Mouse (Mus musculus) hindbrain, embryonic 12.5 days (tissue): Measurements from ENCODE around the gene Cdk2ap2. TPM values are rescaled to one million over a fixed set of nuclear protein-coding genes. Genes with fewer than 3 reads are reported as not detected.

Experiments used
- ATAC-seq: fragments of 200-750 bp; cut with Nextera tagmentation; 2 replicates; pipeline ENCODE4 v1.8.0; 2017; ENCODE audit warnings: moderate TSS enrichment; ENCODE audit not compliant: low FRiP score
- H3K27ac ChIP-seq: fragments of 300-500 bp; sonication (generic); 2 replicates; pipeline ENCODE4 v1.5.1; 2016; ENCODE audit warnings: mild to moderate bottlenecking
- H3K27me3 ChIP-seq: fragments of 300-500 bp; sonication (generic); 2 replicates; pipeline ENCODE4 v1.6.1; 2016; ENCODE audit warnings: mild to moderate bottlenecking
- H3K36me3 ChIP-seq: fragments of 300-500 bp; sonication (generic); 2 replicates; pipeline ENCODE4 v1.6.1; 2016; ENCODE audit warnings: mild to moderate bottlenecking
- H3K4me1 ChIP-seq: fragments of 300-500 bp; sonication (generic); 2 replicates; pipeline ENCODE4 v1.6.1; 2016
- H3K4me2 ChIP-seq: fragments of 300-500 bp; sonication (generic); replicated peaks from 2 replicates; pipeline ENCODE4 v1.6.1; 2016; ENCODE audit warnings: mild to moderate bottlenecking
- H3K4me3 ChIP-seq: fragments of 300-500 bp; sonication (generic); 2 replicates; pipeline ENCODE4 v1.5.1; 2016; ENCODE audit warnings: mild to moderate bottlenecking
- H3K9ac ChIP-seq: fragments of 300-500 bp; sonication (generic); 2 replicates; pipeline ENCODE4 v1.6.1; 2016; ENCODE audit warnings: mild to moderate bottlenecking, moderate library complexity
- H3K9me3 ChIP-seq: fragments of 300-500 bp; sonication (generic); replicated peaks from 2 replicates; pipeline ENCODE4 v1.6.1; 2016; ENCODE audit warnings: mild to moderate bottlenecking
- WGBS: fragments of 180-500 bp; shearing (Covaris S2); methylation state at CpG from one replicate; pipeline ENCODE4 v1.1.7; 2016; 5-methylcytosine and 5-hydroxymethylcytosine counted together
- polyA plus RNA-seq: library from polyadenylated mRNA; unstranded; fragments of >200 nt; fragmentation: Nextera tagmentation; extraction: Ambion mirVana; gene quantifications from 2 replicates; pipeline ENCODE4 v1.2.1, GENCODE M21; 2016

Gene Cdk2ap2
- polyA plus RNA-seq, 1 experiment from 2014 or later = 76.9 TPM

- Histone ChIP-seq H3K4me1 (peaks cover 26% of the 10 kb centered on the region), H3K4me3 (peak overlapping the region; percentile 87), H3K9me3 (no peaks in the 10 kb centered on the region), H3K4me2 (peak overlapping the region; percentile 89), H3K27me3 (no peaks in the 10 kb centered on the region), H3K27ac (peak overlapping the region; percentile 67; the same call in 1 of the 2 replicates), H3K9ac (peak overlapping the region; percentile 92), H3K36me3 (peaks cover 29% of the 10 kb centered on the region)
- ATAC-seq = peak; percentile 33
- WGBS = 37% methylated on average over 9 of the region's 9 CpGs
Measured at GRCm38 (mm10) chr19:4147782-4148490, 51.0 kb downstream of the Cdk2ap2 start.

GRCm38 (mm10) chr19:4148491-4148806 is 51.5 kb downstream of the Cdk2ap2 start, which contains the start of gene Coro1b:
Coro1b (plus strand) TSS chr19:4148619.
- ATAC-seq = peak; percentile 93
- no peaks in the 10 kb centered on the region for H3K27me3 ChIP-seq
- peaks cover 29% of the 10 kb centered on the region for H3K36me3 ChIP-seq
- peak within 1 kb of the TSS; percentile 89 for H3K4me2 ChIP-seq
- H3K9me3 ChIP-seq = no peaks in the 10 kb centered on the region
- peak within 1 kb of the TSS; percentile 67; the same call in 1 of the 2 replicates for H3K27ac ChIP-seq
- peak within 1 kb of the TSS; percentile 87 for H3K4me3 ChIP-seq
- WGBS = 0% methylated on average over 33 of the region's 33 CpGs
- H3K4me1 ChIP-seq = peaks cover 26% of the 10 kb centered on the region
- peak within 1 kb of the TSS; percentile 92 for H3K9ac ChIP-seq

Other genes starting within 250 kb of the Cdk2ap2 start
- 63.2 and 66.8 TPM in 2 replicates for gene Chka, start 245.4 kb upstream of the Cdk2ap2 start, polyA plus RNA-seq
- gene Tcirg1, start 190.0 kb upstream of the Cdk2ap2 start, polyA plus RNA-seq = 24.9 and 29.9 TPM in 2 replicates
- gene Ndufs8, start 184.4 kb upstream of the Cdk2ap2 start, polyA plus RNA-seq = 180 and 207 TPM in 2 replicates
- gene Aldh3b1, start 167.4 kb upstream of the Cdk2ap2 start, polyA plus RNA-seq = 1.0 and 1.2 TPM in 2 replicates
- gene Unc93b1, start 162.0 kb upstream of the Cdk2ap2 start, polyA plus RNA-seq = 8.1 and 8.5 TPM in 2 replicates
- gene Aldh3b3, start 138.5 kb upstream of the Cdk2ap2 start, polyA plus RNA-seq = not detected in 2 replicates
- gene Aldh3b2, start 124.9 kb upstream of the Cdk2ap2 start, polyA plus RNA-seq = 0.96 and 1.2 TPM in 2 replicates
- gene Acy3, start 110.6 kb upstream of the Cdk2ap2 start, polyA plus RNA-seq = 2.4 and 2.6 TPM in 2 replicates
- gene Tbx10, start 104.4 kb upstream of the Cdk2ap2 start, polyA plus RNA-seq = 0.35 and 0.47 TPM in 2 replicates
- 18.7 and 18.9 TPM in 2 replicates for gene Nudt8, start 96.6 kb upstream of the Cdk2ap2 start, polyA plus RNA-seq
- 3.2 and 4.2 TPM in 2 replicates for gene Gm49405, start 96.6 kb upstream of the Cdk2ap2 start, polyA plus RNA-seq
- gene Doc2g, start 93.9 kb upstream of the Cdk2ap2 start, polyA plus RNA-seq = 4.4 and 5.8 TPM in 2 replicates
- gene Ndufv1, start 84.4 kb upstream of the Cdk2ap2 start, polyA plus RNA-seq = 187 and 188 TPM in 2 replicates
- gene Gstp1, start 59.2 kb upstream of the Cdk2ap2 start, polyA plus RNA-seq = 357 and 360 TPM in 2 replicates
- 1.5 and 8.3 TPM in 2 replicates for gene Gstp2, start 51.2 kb upstream of the Cdk2ap2 start, polyA plus RNA-seq
- not detected in 2 replicates for gene Gstp3, start 37.6 kb upstream of the Cdk2ap2 start, polyA plus RNA-seq
- not detected in 2 replicates for gene Cabp2, start 15.6 kb upstream of the Cdk2ap2 start, polyA plus RNA-seq
- 19.6 and 24.4 TPM in 2 replicates for gene Pitpnm1, start 2.8 kb downstream of the Cdk2ap2 start, polyA plus RNA-seq
- gene Aip, start 28.7 kb downstream of the Cdk2ap2 start, polyA plus RNA-seq = 68.8 and 71.3 TPM in 2 replicates
- gene Gpr152, start 42.6 kb downstream of the Cdk2ap2 start, polyA plus RNA-seq = 0.05 TPM in 1 of 2 replicates, not detected in the other
- gene Cabp4, start 46.9 kb downstream of the Cdk2ap2 start, polyA plus RNA-seq = 0.16 and 0.39 TPM in 2 replicates
- gene Coro1b, start 51.4 kb downstream of the Cdk2ap2 start, polyA plus RNA-seq = 128 and 131 TPM in 2 replicates
- gene Ptprcap, start 56.4 kb downstream of the Cdk2ap2 start, polyA plus RNA-seq = 1.0 and 1.2 TPM in 2 replicates
- 64.8 and 68.2 TPM in 2 replicates for gene Rps6kb2, start 66.2 kb downstream of the Cdk2ap2 start, polyA plus RNA-seq
- 4.7 and 5.0 TPM in 2 replicates for gene Carns1, start 78.3 kb downstream of the Cdk2ap2 start, polyA plus RNA-seq
- 0.58 and 1.0 TPM in 2 replicates for gene Tbc1d10c, start 94.1 kb downstream of the Cdk2ap2 start, polyA plus RNA-seq
- gene Ppp1ca, start 94.9 kb downstream of the Cdk2ap2 start, polyA plus RNA-seq = 662 and 684 TPM in 2 replicates
- gene Rad9a, start 104.5 kb downstream of the Cdk2ap2 start, polyA plus RNA-seq = 30.5 and 31.2 TPM in 2 replicates
- 2.1 and 2.8 TPM in 2 replicates for gene Clcf1, start 117.1 kb downstream of the Cdk2ap2 start, polyA plus RNA-seq
- not detected in 2 replicates for gene AC109138.7, start 117.2 kb downstream of the Cdk2ap2 start, polyA plus RNA-seq
- 16.2 and 17.2 TPM in 2 replicates for gene Pold4, start 134.7 kb downstream of the Cdk2ap2 start, polyA plus RNA-seq
- gene Ssh3, start 172.0 kb downstream of the Cdk2ap2 start, polyA plus RNA-seq = 10.1 and 10.4 TPM in 2 replicates
- gene Ankrd13d, start 186.0 kb downstream of the Cdk2ap2 start, polyA plus RNA-seq = 17.5 and 22.1 TPM in 2 replicates
- 21.8 and 22.0 TPM in 2 replicates for gene Grk2, start 209.0 kb downstream of the Cdk2ap2 start, polyA plus RNA-seq